Mouse (Mus musculus): ENCODE measurements around the gene Ppp1r12a.

GRCm38 (mm10) chr10:108133745-108134144 lies 28.2 kb upstream of the Ppp1r12a start:
- TF ChIP-seq CTCF (IDR thresholded peaks at IDR 0.05; ENCODE audit: low read depth, low read length) (no peak), POLR2AphosphoS5 (IDR thresholded peaks at IDR 0.05; ENCODE audit: insufficient replicate concordance, low read depth, low read length) (no peak), GATA1 (IDR thresholded peaks at IDR 0.05; ENCODE audit: borderline replicate concordance, low read length) (no peak)

All from G1E (cell line).